Mouse (Mus musculus): ENCODE measurements around the gene Parp4.

The Parp4 gene

GRCm38 (mm10) chr14:56617470-56617869 is 42.1 kb downstream of the Parp4 start:
- DNase-seq, result peak; percentile 10

GRCm38 (mm10) chr14:56620425-56620824 is 45.0 kb downstream of the Parp4 start:
- peak; percentile 43 for DNase-seq

GRCm38 (mm10) chr14:56626202-56626601 is 50.8 kb downstream of the Parp4 start:
- no peak for DNase-seq

GRCm38 (mm10) chr14:56628336-56628735 is 52.9 kb downstream of the Parp4 start:
- no peak for DNase-seq

- DNase-seq, result no peak
Measured at GRCm38 (mm10) chr14:56631109-56631508, 55.7 kb downstream of the Parp4 start.

- DNase-seq, result no peak
Measured at GRCm38 (mm10) chr14:56647206-56647605, 71.8 kb downstream of the Parp4 start.

- DNase-seq, result no peak
Measured at GRCm38 (mm10) chr14:56649448-56649847, 74.0 kb downstream of the Parp4 start.

GRCm38 (mm10) chr14:56665651-56666050 is 90.2 kb downstream of the Parp4 start:
- DNase-seq, result peak; percentile 32

- no peak for DNase-seq
Measured at GRCm38 (mm10) chr14:56666909-56667308, 91.5 kb downstream of the Parp4 start.

- peak; percentile 99 for DNase-seq
Measured at GRCm38 (mm10) chr14:56667969-56668802, 92.8 kb downstream of the Parp4 start, which contains the start of gene Mphosph8. Gene Mphosph8 (plus strand): TSS chr14:56668248.

- DNase-seq, result no peak
Measured at GRCm38 (mm10) chr14:56669046-56669620, 93.7 kb downstream of the Parp4 start.

- no peak for DNase-seq
Measured at GRCm38 (mm10) chr14:56685426-56685825, 110.0 kb downstream of the Parp4 start.

GRCm38 (mm10) chr14:56689116-56689515 is 113.7 kb downstream of the Parp4 start:
- no peak for DNase-seq

GRCm38 (mm10) chr14:56689766-56690165 is 114.3 kb downstream of the Parp4 start:
- no peak for DNase-seq

GRCm38 (mm10) chr14:56695495-56695894 is 120.1 kb downstream of the Parp4 start:
- DNase-seq, result no peak

GRCm38 (mm10) chr14:56697836-56698235 is 122.4 kb downstream of the Parp4 start:
- DNase-seq, result no peak

- DNase-seq, result no peak
Measured at GRCm38 (mm10) chr14:56702644-56703043, 127.2 kb downstream of the Parp4 start.

- DNase-seq, result no peak
Measured at GRCm38 (mm10) chr14:56705687-56706086, 130.3 kb downstream of the Parp4 start.

Data from lung, postnatal 36 days (tissue).